Comparison of ENCODE assay signal across 11 mouse cellular contexts in the genomic region with DNA sequence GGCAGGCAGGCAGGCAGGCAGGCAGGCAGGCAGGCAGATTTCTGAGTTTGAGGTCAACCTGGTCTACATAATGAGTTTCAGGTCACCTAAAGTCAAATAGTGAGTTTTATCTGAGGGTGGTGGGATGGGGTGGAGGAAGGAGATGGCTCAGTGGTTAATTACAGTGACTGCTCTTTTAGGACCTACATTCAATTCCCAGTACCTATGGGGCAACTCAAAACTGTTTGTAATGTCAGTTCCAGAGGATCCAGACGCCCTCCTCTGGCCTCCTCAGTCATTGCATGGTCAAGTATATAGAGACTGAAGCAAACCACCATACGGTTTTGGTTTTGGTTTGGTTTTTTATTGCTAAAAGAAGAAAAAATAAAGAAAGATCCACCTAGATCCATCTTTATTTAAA. TPM values are rescaled to one million over a fixed set of nuclear protein-coding genes. Genes with fewer than 3 reads are reported as not detected.
DNase-seq lines count a peak whose midpoint lies in the region; ATAC-seq lines count a peak whose summit lies in the region.
"Had no signal": no experiment of that assay in that cellular context is flagged by ENCODE, and none has a peak within 500 bp of the region (broad histone marks: within the 10 kb centered on the region; RNA-seq: fewer than 3 reads in every experiment).

No protein-coding gene starts in this region.

- H3K36me3 ChIP-seq in midbrain, embryonic 14.5 days (ENCODE audit: control insufficient read depth, insufficient read depth, low read length) = no peaks in the 10 kb centered on the region
- H3K36me3 ChIP-seq in neural tube, embryonic 15.5 days = no peaks in the 10 kb centered on the region
- H3K36me3 ChIP-seq: hindbrain, embryonic 15.5 days had no signal

- no peaks in the 10 kb centered on the region for H3K27me3 ChIP-seq in midbrain, embryonic 14.5 days (ENCODE audit: control insufficient read depth, insufficient read depth, low read length)
- no peaks in the 10 kb centered on the region for H3K27me3 ChIP-seq in neural tube, embryonic 15.5 days (replicated peaks)
- H3K27me3 ChIP-seq: hindbrain, embryonic 15.5 days had no signal

- H3K4me3 ChIP-seq in midbrain, embryonic 14.5 days (replicated peaks; ENCODE audit: low read depth, low read length) = no peak overlapping the region
- no peak overlapping the region for H3K4me3 ChIP-seq in neural tube, embryonic 15.5 days (replicated peaks)
- H3K4me3 ChIP-seq: hindbrain, embryonic 15.5 days; midbrain, embryonic 10.5 days had no signal

- DNase-seq in gastrocnemius, postnatal 10 days = peak; percentile 14
- no peak for DNase-seq in gastrocnemius, postnatal 14 days
- DNase-seq in B cell, adult 2 months = peak; percentile 67 to 72
- no peak for DNase-seq in midbrain, embryonic 14.5 days
- DNase-seq in right cerebral cortex, adult 2 months (ENCODE audit: low spot score in 2 of 2) = no peak

- intact Hi-C loops in gastrocnemius, postnatal 14 days (cut with DNase I; ENCODE audit: low total_unique reads) = no loop called here

- WGBS in midbrain, embryonic 14.5 days = 34% methylated on average over 2 of the region's 2 CpGs
- 32% methylated on average over 2 of the region's 2 CpGs for WGBS in neural tube, embryonic 15.5 days

- peak; percentile 58 for ATAC-seq in activated CD4-positive, CD25-positive, alpha-beta regulatory T cell, adult 4 months
- peak; percentile 86 for ATAC-seq in megakaryocyte progenitor cell, adult 5-6 weeks (replicated peaks; ENCODE audit: poor library complexity)
- ATAC-seq in midbrain, embryonic 14.5 days (ENCODE audit: low FRiP score, low TSS enrichment) = no peak
- ATAC-seq in neural tube, embryonic 15.5 days (ENCODE audit: low FRiP score) = no peak
- ATAC-seq: forebrain, embryonic 14.5 days had no signal

- H3K4me2 ChIP-seq in midbrain, embryonic 14.5 days (ENCODE audit: low read length) = no peak overlapping the region
- H3K4me2 ChIP-seq in neural tube, embryonic 15.5 days = no peak overlapping the region
- H3K4me2 ChIP-seq: hindbrain, embryonic 15.5 days had no signal

- H3K4me1 ChIP-seq in midbrain, embryonic 14.5 days (ENCODE audit: control insufficient read depth, insufficient read depth, low read length) = no peaks in the 10 kb centered on the region
- H3K4me1 ChIP-seq in neural tube, embryonic 15.5 days = peaks cover 3% of the 10 kb centered on the region; the same call in 1 of the 2 replicates

- H3K9me3 ChIP-seq in midbrain, embryonic 14.5 days (ENCODE audit: control insufficient read depth, low read length) = no peaks in the 10 kb centered on the region
- no peaks in the 10 kb centered on the region for H3K9me3 ChIP-seq in neural tube, embryonic 15.5 days (replicated peaks)
- H3K9me3 ChIP-seq: hindbrain, embryonic 15.5 days; midbrain, embryonic 10.5 days had no signal

- no peak overlapping the region for H3K27ac ChIP-seq in midbrain, embryonic 14.5 days (replicated peaks; ENCODE audit: low read depth, low read length)
- H3K27ac ChIP-seq in neural tube, embryonic 15.5 days (replicated peaks) = no peak overlapping the region
- H3K27ac ChIP-seq: hindbrain, embryonic 15.5 days; midbrain, embryonic 10.5 days had no signal

- no peak overlapping the region for H3K9ac ChIP-seq in midbrain, embryonic 14.5 days (replicated peaks; ENCODE audit: low read length)
- H3K9ac ChIP-seq in neural tube, embryonic 15.5 days (replicated peaks) = no peak overlapping the region
- H3K9ac ChIP-seq: hindbrain, embryonic 15.5 days had no signal

RNA-seq across cellular contexts. Expression of gene Nfyc, which starts 29.9 kb away (rescaled TPM):
- total RNA-seq in gastrocnemius, postnatal 10 days (2021) = 10 to 100 TPM; 47.2 to 55.8 TPM
- 10 to 100 TPM; 43.7 to 44.3 TPM for total RNA-seq in gastrocnemius, postnatal 14 days (2021)
- 10 to 100 TPM; 55.0 to 70.3 TPM for polyA plus RNA-seq in activated CD4-positive, CD25-positive, alpha-beta regulatory T cell, adult 4 months (2017; shearing (Covaris generic))
- total RNA-seq in megakaryocyte progenitor cell, adult 5-6 weeks (2015) = 60.6 and 69.9 TPM in 2 replicates
- total RNA-seq in megakaryocyte progenitor cell, adult 5-6 weeks (2017) = 40.8 and 41.5 TPM in 2 replicates
- polyA plus RNA-seq in midbrain, embryonic 14.5 days (2014; fragmentation: Nextera tagmentation; extraction: Ambion mirVana) = 89.4 and 97.5 TPM in 2 replicates
- polyA plus RNA-seq in neural tube, embryonic 15.5 days (2015; fragmentation: Nextera tagmentation; extraction: Ambion mirVana) = 83.0 and 86.8 TPM in 2 replicates

RNA-seq across cellular contexts. Expression of gene Kcnq4, which starts 53.0 kb away (rescaled TPM):
- 10 to 100 TPM; 20.2 to 22.3 TPM for total RNA-seq in gastrocnemius, postnatal 10 days (2021)
- 10 to 100 TPM; 15.7 to 18.5 TPM for total RNA-seq in gastrocnemius, postnatal 14 days (2021)
- not detected for polyA plus RNA-seq in activated CD4-positive, CD25-positive, alpha-beta regulatory T cell, adult 4 months (2017; shearing (Covaris generic))
- not detected in 2 replicates for total RNA-seq in megakaryocyte progenitor cell, adult 5-6 weeks (2015)
- total RNA-seq in megakaryocyte progenitor cell, adult 5-6 weeks (2017) = not detected in 2 replicates
- polyA plus RNA-seq in midbrain, embryonic 14.5 days (2014; fragmentation: Nextera tagmentation; extraction: Ambion mirVana) = 3.7 and 3.9 TPM in 2 replicates
- polyA plus RNA-seq in neural tube, embryonic 15.5 days (2015; fragmentation: Nextera tagmentation; extraction: Ambion mirVana) = 5.8 and 6.7 TPM in 2 replicates

RNA-seq across cellular contexts. Expression of gene Rims3, which starts 53.2 kb away (rescaled TPM):
- under 1 TPM; 0.20 to 0.40 TPM for total RNA-seq in gastrocnemius, postnatal 10 days (2021)
- total RNA-seq in gastrocnemius, postnatal 14 days (2021) = under 1 TPM in 1 of 2 experiments, not detected in 1; 0.06 TPM
- polyA plus RNA-seq in activated CD4-positive, CD25-positive, alpha-beta regulatory T cell, adult 4 months (2017; shearing (Covaris generic)) = under 1 TPM; 0.68 to 0.99 TPM
- total RNA-seq in megakaryocyte progenitor cell, adult 5-6 weeks (2015) = 0.02 and 0.07 TPM in 2 replicates
- total RNA-seq in megakaryocyte progenitor cell, adult 5-6 weeks (2017) = 0.14 TPM in 1 of 2 replicates, not detected in the other
- 20.7 and 20.9 TPM in 2 replicates for polyA plus RNA-seq in midbrain, embryonic 14.5 days (2014; fragmentation: Nextera tagmentation; extraction: Ambion mirVana)
- polyA plus RNA-seq in neural tube, embryonic 15.5 days (2015; fragmentation: Nextera tagmentation; extraction: Ambion mirVana) = 18.8 and 23.3 TPM in 2 replicates

Comparison
In these comparisons a context has a peak if more than half of its experiments do, and no peak if none do; other contexts are left out.
1. DNase-seq: peak in gastrocnemius, postnatal 10 days (single experiment) and B cell, adult 2 months (2 of 2); none in gastrocnemius, postnatal 14 days (single experiment), midbrain, embryonic 14.5 days (single experiment) and right cerebral cortex, adult 2 months (0 of 2).
2. ATAC-seq: peak in activated CD4-positive, CD25-positive, alpha-beta regulatory T cell, adult 4 months (single experiment) and megakaryocyte progenitor cell, adult 5-6 weeks (single experiment); none in midbrain, embryonic 14.5 days (single experiment) and neural tube, embryonic 15.5 days (single experiment).
3. RNA of gene Kcnq4, which starts 53.0 kb away (total RNA-seq): 20.2 to 22.3 TPM in gastrocnemius, postnatal 10 days and 15.7 to 18.5 TPM in gastrocnemius, postnatal 14 days; not detected in megakaryocyte progenitor cell, adult 5-6 weeks; every median in the first group is over 10 times any median in the second.